Mouse (Mus musculus): ENCODE measurements around the gene Pard3. TPM values are rescaled to one million over a fixed set of nuclear protein-coding genes. Genes with fewer than 3 reads are reported as not detected.

Pard3 gene
- total RNA-seq, 2 experiments from 2014 or later = 35.2 to 39.0 TPM

DNA sequence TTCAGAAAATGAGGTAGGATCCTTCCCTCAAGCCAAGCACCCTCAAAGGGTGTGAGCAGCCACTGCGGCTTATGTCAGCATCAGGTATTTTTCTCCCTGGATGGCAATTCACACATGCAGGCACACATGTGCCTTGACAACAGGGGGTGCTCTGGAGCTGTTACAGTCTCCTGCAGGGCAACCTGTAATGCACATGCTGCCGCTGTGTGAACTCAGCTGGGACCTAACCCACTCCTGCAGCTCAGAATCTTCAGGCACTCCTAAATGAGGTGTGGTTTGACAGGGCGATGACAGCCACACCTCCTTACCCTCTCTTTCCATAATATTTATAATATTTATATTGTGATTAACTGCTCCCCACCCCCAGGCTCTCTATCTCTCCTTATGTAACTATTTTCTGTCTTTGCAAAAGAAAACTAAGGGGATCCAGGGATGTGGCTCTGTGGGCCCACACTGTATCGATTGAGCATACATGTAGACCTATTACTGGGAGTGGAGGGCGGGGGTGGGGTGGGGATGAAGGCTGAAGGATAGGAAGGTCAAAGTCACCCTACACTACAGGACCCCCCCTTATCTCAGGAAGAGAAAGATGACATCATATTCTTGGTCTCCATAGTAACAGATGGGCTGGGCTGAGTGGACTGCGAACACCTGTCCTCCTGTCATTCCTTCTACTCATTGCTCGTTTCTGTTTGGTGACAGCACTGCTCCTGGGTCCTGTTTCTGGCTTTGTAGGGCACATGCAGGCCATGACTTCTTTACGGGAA, 375.1 kb downstream of the Pard3 start:
- DNase-seq = peak; percentile 40

DNA sequence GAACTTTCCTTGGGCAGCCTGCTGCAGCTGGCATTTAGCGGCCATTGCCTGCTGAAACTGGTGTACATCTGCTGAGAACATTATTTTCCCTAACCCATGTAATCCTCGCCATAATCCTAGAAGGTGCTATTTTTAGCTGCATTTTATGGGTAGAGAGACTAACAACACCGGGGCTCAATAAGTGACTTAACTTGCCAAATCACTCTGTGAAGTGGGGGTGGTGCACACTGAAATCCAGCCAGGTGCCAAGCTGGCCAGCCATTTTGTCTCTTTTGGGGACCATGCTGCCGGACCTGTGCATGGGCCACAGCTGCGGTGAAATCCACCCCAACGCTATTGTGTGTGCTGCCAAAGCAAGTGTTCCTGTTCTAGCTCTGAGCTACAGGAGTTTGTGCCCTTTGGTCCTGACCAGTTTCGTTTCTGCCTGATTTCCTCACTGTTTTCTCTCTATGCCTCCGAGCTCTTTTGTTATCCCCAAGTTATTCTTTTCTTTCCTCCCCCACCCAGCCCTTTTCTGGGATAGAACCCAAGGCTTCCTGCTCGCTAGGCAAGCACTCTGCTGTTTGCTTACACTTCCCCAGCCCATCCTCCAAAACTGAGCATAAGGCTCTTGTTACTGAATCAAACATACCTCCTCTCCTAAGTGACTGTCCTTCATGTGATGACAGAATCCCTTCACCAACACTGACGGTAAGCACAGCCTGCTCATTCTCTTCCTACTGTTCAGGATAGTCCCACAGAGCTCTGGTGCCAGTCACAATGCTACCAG, 375.9 kb downstream of the Pard3 start:
- DNase-seq = no peak

DNA sequence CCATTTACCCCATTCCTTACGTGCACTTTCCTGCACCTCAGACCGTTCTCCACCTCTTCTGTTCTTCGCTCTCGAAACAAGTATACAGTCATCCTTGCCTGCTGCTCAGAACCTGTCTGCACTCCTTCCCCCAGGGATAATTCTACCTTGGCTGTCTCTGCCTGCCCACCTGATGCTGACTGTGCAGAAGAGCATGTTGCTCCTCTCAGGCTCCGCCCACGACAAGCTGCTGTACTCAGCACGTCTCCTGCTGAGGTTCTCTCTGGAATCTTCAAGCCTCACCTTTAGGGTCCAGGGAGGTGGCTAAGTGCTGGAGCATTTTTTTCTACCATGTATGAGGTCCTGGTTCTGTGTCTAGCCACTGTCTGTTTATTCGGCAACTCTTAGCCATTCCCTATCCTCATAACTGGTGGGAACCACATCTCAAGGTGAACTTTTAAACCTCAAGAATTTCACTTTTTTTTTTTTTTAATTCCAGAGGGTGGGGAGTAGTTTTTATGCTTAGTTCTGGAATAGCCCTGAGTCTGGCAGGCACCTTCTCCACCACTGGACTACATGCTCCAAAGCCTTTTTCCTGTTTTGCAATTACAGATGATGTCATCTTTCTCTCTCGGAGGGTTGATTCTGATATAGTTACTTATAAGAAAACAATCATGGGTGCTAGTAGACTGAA, 376.6 kb downstream of the Pard3 start:
- no peak for DNase-seq

DNA sequence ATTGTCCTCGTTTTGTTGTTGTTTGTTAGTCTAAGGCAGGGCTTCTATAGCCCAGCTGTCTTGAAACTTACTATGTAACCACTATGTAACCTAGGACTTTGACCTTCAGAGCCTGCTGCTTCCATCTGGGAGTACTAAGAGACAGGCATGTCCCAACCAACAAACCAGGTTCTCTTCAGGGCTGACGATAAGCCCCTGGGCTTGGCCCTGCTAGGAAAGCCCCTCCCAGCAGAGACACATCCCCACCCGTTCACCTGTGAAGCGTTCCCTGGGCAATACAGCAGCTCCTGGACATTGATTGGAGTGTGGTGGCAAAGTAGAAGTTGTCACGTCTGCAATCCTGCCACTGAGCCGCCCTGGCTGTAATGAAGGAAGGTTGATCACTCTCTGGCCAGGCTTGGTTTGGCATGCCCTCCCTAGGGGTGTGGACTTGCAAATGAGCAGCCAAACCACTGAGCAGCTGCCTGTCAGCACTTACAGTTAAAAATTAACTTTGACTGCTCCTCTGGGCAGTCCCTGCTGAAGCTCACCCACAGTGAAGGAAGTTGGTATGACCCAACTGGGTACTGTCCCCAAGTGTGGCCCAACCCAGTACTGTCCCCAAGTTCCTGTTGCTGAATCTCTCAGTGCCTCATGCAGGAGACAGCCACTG, 377.3 kb downstream of the Pard3 start:
- DNase-seq = peak; percentile 65

- DNase-seq = no peak
Observed at GRCm38 (mm10) chr8:127447401-127447800, 383.7 kb downstream of the Pard3 start.

GRCm38 (mm10) chr8:127449066-127449840, 385.6 kb downstream of the Pard3 start:
- no peak for DNase-seq

DNA sequence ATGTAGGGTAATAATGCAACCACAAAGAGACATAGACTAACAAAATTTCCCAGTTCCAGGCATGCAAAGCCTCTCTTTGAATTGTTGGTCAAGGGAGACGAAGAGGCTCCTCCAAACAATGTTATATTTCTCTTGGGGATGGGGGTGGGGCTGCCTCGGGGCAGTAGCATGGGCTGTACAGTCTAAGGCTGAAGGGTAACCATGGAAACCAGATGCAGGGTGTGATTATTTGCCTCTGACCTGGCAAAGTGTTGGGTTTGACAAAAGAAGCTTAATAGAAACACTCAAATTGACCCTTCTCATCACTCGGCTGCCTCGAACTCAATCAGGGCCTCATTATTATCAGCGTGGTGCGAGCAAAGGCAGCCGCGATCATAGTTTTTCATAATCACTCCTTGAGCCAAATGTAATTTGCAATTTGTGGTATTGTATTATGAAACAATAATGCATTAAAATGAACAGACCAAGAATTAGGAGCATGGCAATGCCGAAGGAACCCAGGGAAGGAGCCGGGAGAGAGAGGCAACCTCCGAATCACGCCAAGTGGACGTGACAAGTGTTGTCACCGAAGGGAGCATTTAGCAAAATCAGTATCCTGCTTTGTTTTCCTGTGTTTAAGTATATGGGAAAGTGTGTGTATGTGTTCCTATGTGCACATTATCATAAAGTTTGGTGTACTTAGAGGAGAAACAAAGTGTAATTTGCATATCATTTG, 387.4 kb downstream of the Pard3 start:
- DNase-seq = no peak

GRCm38 (mm10) chr8:127452364-127452763, 388.7 kb downstream of the Pard3 start:
- no peak for DNase-seq

DNA sequence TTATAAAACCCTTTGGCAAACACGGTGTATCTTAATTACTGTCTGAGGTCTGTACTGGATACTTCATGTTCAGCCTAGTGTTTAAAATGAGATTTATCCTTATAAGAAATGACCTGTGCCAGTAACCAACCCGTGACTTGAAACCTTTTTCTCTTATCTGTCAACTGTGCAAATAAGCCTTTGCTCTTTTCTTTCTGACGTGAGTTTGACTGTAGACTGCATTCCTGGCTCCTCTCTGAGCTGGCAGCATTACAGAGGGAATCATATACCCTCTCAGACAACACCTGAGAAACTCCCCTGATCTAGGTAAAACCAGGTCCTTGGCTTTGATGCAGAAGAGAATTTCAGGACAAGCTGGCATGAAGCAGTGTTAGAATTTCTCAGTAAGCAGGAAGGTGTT, 394.2 kb downstream of the Pard3 start:
- no peak for DNase-seq

DNA sequence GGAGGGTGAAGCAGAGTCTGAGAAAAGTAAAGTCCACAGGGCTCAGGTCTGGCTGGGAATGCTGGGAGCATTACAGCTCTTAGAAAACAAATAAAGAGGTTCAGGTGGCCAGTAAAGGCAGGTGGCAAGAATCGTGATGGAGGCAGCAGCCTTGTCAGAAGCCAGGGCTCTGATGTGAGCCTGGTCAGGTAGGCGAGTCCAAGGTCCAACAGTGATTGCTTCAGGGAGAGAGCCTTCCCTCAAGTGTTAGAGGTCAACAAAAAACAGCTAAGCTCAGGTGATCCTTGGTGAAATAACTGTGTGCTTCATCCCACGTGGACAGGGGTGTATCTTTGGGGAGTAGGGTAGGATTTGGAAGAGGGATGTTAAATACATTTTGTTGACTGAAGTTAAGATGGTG, 397.5 kb downstream of the Pard3 start:
- no peak for DNase-seq

GRCm38 (mm10) chr8:127462378-127462935, 398.8 kb downstream of the Pard3 start:
- no peak for DNase-seq

DNA sequence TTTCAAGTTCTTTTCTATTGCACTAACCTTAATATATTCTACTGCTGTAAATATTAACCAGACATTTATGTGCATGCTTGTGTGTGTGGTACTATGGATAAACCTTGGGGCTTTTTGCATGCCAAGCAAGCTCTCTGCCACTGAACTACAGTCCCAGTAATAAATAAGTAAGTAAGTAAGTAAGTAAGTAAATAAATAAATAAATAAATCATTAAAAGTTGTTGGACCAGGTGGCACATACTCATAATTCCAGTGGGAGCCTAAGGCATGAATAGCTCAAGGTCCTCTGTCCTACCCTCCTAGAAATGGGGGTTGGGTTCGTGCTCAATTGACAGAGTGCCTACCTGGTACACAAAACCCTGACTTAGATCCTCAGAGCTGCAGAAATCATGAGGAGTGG, 400.6 kb downstream of the Pard3 start:
- DNase-seq = no peak

GRCm38 (mm10) chr8:127472204-127472603, 408.5 kb downstream of the Pard3 start:
- no peak for DNase-seq

GRCm38 (mm10) chr8:127480003-127480402, 416.3 kb downstream of the Pard3 start:
- DNase-seq = no peak

DNA sequence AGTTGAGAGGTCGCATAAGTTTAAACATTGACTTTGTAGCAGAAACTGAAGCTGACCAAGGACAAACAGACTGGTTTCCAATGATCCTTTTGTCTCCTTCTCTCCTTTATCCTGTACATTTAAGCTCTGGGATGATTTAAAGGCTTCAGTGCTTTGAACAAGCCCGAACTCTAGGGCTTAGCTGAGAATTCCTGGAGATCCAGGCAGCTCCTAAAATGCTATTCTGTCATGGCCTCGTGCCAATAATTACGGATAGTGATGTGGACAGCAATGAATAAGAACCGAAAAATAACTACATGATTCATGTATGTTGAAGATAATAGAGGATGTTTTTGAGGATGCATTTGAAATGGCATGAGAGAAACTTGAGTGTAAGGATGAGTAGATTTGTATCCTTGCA, 421.9 kb downstream of the Pard3 start:
- no peak for DNase-seq

DNA sequence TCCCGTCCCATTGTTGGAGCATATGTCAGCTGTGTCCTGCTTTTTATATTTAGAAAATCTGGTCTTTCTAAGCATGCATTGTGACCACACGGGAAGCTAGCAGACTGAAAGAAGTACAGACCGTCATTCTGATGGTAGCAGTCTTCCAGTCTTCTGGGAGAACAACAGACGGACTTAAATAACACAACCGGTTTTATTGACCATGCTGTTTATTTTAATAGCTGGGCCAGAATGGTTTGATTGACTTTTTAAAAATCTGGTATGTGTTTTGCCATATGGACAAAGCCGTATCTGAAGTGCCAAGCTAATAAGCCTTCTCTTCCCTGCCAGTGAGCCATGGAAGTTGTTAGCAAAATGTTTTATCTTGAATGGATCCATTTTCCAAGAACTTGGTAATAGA, 428.3 kb downstream of the Pard3 start:
- DNase-seq = no peak

GRCm38 (mm10) chr8:127495226-127495780, 431.6 kb downstream of the Pard3 start:
- peak; percentile 17 for DNase-seq

DNA sequence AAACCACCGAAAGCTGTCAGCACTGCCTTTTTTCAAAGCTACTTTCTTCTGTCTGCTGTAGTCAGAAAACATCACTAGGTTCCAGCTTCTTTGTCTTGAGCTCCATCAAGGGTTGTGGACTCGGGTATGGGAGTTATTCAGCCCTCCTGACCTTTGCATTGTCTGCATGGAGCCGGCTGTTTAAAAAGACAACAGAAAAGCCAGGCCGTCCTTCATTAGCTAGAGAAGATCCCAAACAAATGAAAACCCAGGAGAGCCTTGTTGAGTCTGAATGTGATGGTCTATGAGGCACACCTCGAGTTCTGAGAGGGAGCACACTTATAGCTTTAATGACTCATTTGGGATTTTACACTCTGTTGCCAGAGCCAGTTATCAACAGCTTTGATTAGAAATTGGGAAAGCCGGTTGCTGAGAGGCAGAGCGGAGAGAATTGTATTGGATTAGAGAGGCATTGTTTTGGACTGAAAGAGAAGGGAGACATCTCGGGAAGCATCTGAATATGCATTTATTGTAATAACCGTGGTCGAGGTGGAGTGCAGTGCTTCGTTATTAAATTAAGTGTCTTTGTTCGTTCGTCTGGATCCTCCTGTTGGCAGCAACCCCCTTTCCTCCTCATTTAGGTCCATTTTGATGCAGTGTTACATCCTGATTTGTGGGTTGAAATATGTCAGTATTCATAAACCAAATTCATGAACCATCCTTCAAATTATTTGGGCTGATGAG, 435.5 kb downstream of the Pard3 start:
- no peak for DNase-seq

- no peak for DNase-seq
Observed at GRCm38 (mm10) chr8:127499720-127500114, 436.0 kb downstream of the Pard3 start.

DNA sequence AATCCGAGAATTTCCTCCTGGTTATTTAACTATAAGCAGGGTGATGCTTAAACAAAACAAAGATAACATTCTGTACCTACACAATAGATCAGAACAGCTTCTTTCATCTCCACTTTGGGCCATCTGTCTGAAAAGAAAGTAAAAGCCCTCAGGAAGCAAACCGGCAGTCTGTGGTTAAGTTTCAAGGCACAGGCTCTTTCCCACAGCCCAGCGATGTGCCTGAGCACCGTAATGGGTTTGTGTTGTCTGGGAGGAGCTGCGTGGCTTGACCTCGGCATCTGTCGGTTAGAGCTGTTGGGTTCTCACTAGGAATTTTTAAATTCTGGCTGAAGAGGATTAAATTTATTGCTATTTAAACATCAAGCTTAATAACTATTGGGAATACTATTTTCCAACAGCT, 436.5 kb downstream of the Pard3 start:
- DNase-seq = no peak
